17 mouse cellular contexts compared by ENCODE assay signal in genomic region chr19:43669136-43669759, GRCm38 (mm10). TPM values are rescaled to one million over a fixed set of nuclear protein-coding genes. Genes with fewer than 3 reads are reported as not detected.
DNase-seq lines count a peak whose midpoint lies in the region; TF ChIP-seq lines count a peak whose summit lies in the region.
"Had no signal": no experiment of that assay in that cellular context is flagged by ENCODE, and none has a peak within 500 bp of the region (broad histone marks: within the 10 kb centered on the region; RNA-seq: fewer than 3 reads in every experiment).

No protein-coding gene starts in this region.

- H3K4me3 ChIP-seq in gastrocnemius, adult 2 months, result no peak overlapping the region
- H3K4me3 ChIP-seq: embryonic facial prominence, embryonic 12.5 days; lung, embryonic 15.5 days; midbrain, embryonic 15.5 days had no signal

- peak overlapping the region; percentile 71 for H3K27ac ChIP-seq in gastrocnemius, adult 2 months
- H3K27ac ChIP-seq: embryonic facial prominence, embryonic 12.5 days; kidney, postnatal 0 days; lung, embryonic 15.5 days; midbrain, embryonic 15.5 days had no signal

- no peak for TF ChIP-seq CTCF in gastrocnemius, adult 2 months (IDR thresholded peaks at IDR 0.05)

- peak; percentile 47 for DNase-seq in gastrocnemius, adult 2 months
- no peak for DNase-seq in gastrocnemius, postnatal 36 days
- peak; percentile 45 for DNase-seq in 3134 (ENCODE audit: extremely low read depth, insufficient read length, low spot score)
- DNase-seq in adipocyte (ENCODE audit: low spot score), result peak; percentile 73
- DNase-seq in lung, postnatal 25 days (ENCODE audit: low spot score), result peak; percentile 54
- no peak for DNase-seq in spleen, adult 12 weeks (ENCODE audit: low spot score)
- no peak for DNase-seq in left cerebral cortex, adult 18-20 months (ENCODE audit: low spot score in 2 of 2)
- no peak for DNase-seq in left cerebral cortex, postnatal 10 days (ENCODE audit: extremely low spot score in 1 of 2, low spot score in 2 of 2)
- DNase-seq: cerebellum, adult 9-11 months; gastrocnemius, postnatal 14 days; left cerebral cortex, postnatal 4 days; right cerebral cortex, postnatal 14 days had no signal

- intact Hi-C loops in gastrocnemius, adult 2 months (cut with DNase I), result loop anchor here (5.0 kb wide), 1 partner anchor 137 kb away; no protein-coding TSS in a partner anchor
- intact Hi-C loops in gastrocnemius, postnatal 36 days (cut with DNase I), result no loop called here
- intact Hi-C loops in left cerebral cortex, postnatal 10 days (cut with DNase I), result loop anchor here (5.0 kb wide), 1 partner anchor 37 kb away; no protein-coding TSS in a partner anchor

RNA-seq across cellular contexts. Expression of gene Slc25a28, which starts 5.4 kb away (rescaled TPM):
- 10 to 100 TPM; 21.2 to 28.7 TPM for total RNA-seq in gastrocnemius, adult 2 months (2021)
- 10 to 100 TPM; 20.6 to 25.2 TPM for total RNA-seq in gastrocnemius, postnatal 36 days (2021)
- total RNA-seq in left cerebral cortex, adult 18-20 months (2021), result 10 to 100 TPM; 46.6 to 52.1 TPM
- total RNA-seq in left cerebral cortex, postnatal 10 days (2021), result 10 to 100 TPM; 34.7 to 38.3 TPM

RNA-seq across cellular contexts. Expression of gene Entpd7, which starts 20.2 kb away (rescaled TPM):
- total RNA-seq in gastrocnemius, adult 2 months (2021), result 1 to 10 TPM; 1.2 to 1.3 TPM
- total RNA-seq in gastrocnemius, postnatal 36 days (2021), result 1 to 10 TPM; 1.1 to 1.7 TPM
- 10 to 100 TPM; 17.9 to 18.2 TPM for total RNA-seq in left cerebral cortex, adult 18-20 months (2021)
- 10 to 100 TPM; 24.6 to 25.7 TPM for total RNA-seq in left cerebral cortex, postnatal 10 days (2021)

RNA-seq across cellular contexts. Expression of gene Nkx2-3, which starts 57.1 kb away (rescaled TPM):
- total RNA-seq in gastrocnemius, adult 2 months (2021), result not detected
- total RNA-seq in gastrocnemius, postnatal 36 days (2021), result not detected
- not detected for total RNA-seq in left cerebral cortex, adult 18-20 months (2021)
- total RNA-seq in left cerebral cortex, postnatal 10 days (2021), result not detected
- total RNA-seq: gastrocnemius, postnatal 14 days; heart, postnatal 14 days; left cerebral cortex, postnatal 4 days had no signal

Comparison
In these comparisons a context has a peak if more than half of its experiments do, and no peak if none do; other contexts are left out.
1. DNase-seq: peak in gastrocnemius, adult 2 months (single experiment), 3134 (single experiment), adipocyte (single experiment) and lung, postnatal 25 days (single experiment); none in gastrocnemius, postnatal 36 days (0 of 2), spleen, adult 12 weeks (single experiment), left cerebral cortex, adult 18-20 months (0 of 2) and left cerebral cortex, postnatal 10 days (0 of 2).
2. RNA of gene Entpd7, which starts 20.2 kb away (total RNA-seq): 24.6 to 25.7 TPM in left cerebral cortex, postnatal 10 days and 17.9 to 18.2 TPM in left cerebral cortex, adult 18-20 months; 1.1 to 1.7 TPM in gastrocnemius, postnatal 36 days and 1.2 to 1.3 TPM in gastrocnemius, adult 2 months; every median in the first group is over 4 times any median in the second.